Mouse (Mus musculus) 416B (cell line): ENCODE measurements at regions not wholly inside any gene's neighbourhood (a gene's known extent, or its start where the extent isn't known, plus 50 kb on each side); places are given as distances from the start of the nearest gene placed in this dataset.
A peak's percentile ranks its signal among the peaks of the same experiment; 100 is the strongest.
"Not testable (repeated sequence)": the region's sequence is repeated elsewhere in the genome, so short reads cannot be mapped to it uniquely, and the experiment has no call there.

Experiments
- DNase-seq: peaks from one replicate; pipeline ENCODE4 v3.0.0; 2011; ENCODE audit warnings: low read depth

DNA sequence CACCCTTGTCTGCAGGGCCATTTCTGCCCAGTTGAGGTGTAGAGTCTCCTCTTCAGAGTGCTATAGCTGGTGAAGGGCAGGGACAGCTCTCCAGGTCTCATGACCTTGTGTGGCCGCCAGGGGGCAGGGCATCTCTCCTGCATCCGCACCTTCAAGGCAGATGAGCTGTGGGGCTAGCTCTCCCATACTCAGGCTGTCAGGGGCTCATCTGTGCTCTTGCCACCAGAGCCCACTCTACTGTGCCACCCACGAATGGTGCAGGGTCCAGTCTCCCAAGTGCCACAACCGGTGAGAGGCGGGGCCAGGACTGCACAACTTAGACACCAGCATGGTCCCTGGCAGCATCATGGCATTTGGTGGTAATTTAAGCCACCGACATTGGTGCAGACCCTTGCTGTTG is 111.3 kb downstream of the Syt10 start:
- peak; percentile 52 for DNase-seq

GRCm38 (mm10) chr15:89724356-89724755 is 117.3 kb downstream of the Syt10 start:
- DNase-seq: no peak

DNA sequence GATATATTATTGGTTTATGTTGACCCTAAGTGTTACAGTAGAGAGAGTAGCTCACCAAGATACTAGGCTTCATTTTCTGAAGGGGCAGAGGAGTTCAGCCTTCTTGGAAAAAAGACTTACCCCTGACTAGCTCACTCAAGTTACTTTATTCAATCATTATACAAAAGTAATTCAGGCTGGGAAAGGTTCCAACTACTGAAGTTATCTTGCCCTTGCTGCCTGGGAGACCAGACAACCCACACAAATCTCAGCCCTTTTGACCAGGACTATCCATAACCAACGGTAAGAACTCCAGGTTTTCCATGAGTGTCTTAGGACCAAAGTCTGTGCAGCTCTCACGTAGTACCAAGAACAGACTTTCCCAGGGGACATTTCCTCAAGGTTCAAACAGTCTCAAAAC is 105.5 kb upstream of the Rabl2 start:
- no peak for DNase-seq

GRCm38 (mm10) chr15:89676366-89676765 is 84.6 kb upstream of the Rabl2 start:
- DNase-seq: no peak

GRCm38 (mm10) chr15:89656558-89656957 is 64.8 kb upstream of the Rabl2 start:
- DNase-seq: not testable (repeated sequence)
